Mouse (Mus musculus) CD4-positive naive resting alpha-beta T cell, adult 57 days (primary cell): ENCODE measurements around the gene Flna. TPM values are rescaled to one million over a fixed set of nuclear protein-coding genes. Genes with fewer than 3 reads are reported as not detected.

Source experiments
- total RNA-seq: library from RNA; stranded (reverse); gene quantifications from one replicate; pipeline ENCODE4 v1.2.4, GENCODE M21; 2023

Gene Flna
- total RNA-seq, result 780 TPM

GRCm38 (mm10) chrX:74249615-74250014, at the start of gene Flna:
Flna (minus strand) TSS chrX:74249820.

GRCm38 (mm10) chrX:74296538-74297448, 47.2 kb upstream of the Flna start, which contains the start of gene Atp6ap1:
Atp6ap1 (plus strand) TSS chrX:74297097.

GRCm38 (mm10) chrX:74281732-74282394, 32.2 kb upstream of the Flna start, which contains the start of the genes Taz and Dnase1l1:
Taz (plus strand) TSS chrX:74281912.
Dnase1l1 (minus strand) TSS chrX:74282337.

GRCm38 (mm10) chrX:74270062-74270901, 20.7 kb upstream of the Flna start, which contains the start of gene Rpl10:
Rpl10 (plus strand) TSS chrX:74270812.

GRCm38 (mm10) chrX:74254153-74254887, 4.7 kb upstream of the Flna start, which contains the start of gene Emd:
Emd (plus strand) TSS chrX:74254687.

GRCm38 (mm10) chrX:74176959-74177358, 72.7 kb downstream of the Flna start, which contains the start of gene Tktl1:
Tktl1 (plus strand) TSS chrX:74177259.

Other genes starting within 250 kb of the Flna start
- gene Irak1, start 225.9 kb downstream of the Flna start, total RNA-seq, result 112 TPM
- not detected for gene Opn1mw, start 122.4 kb downstream of the Flna start, total RNA-seq
- 55.7 TPM for gene Mecp2, start 114.5 kb downstream of the Flna start, total RNA-seq
- gene Tex28, start 82.0 kb downstream of the Flna start, total RNA-seq, result not detected
- 4.5 TPM for gene Tktl1, start 72.6 kb downstream of the Flna start, total RNA-seq
- gene Emd, start 4.9 kb upstream of the Flna start, total RNA-seq, result 71.4 TPM
- gene Rpl10, start 21.0 kb upstream of the Flna start, total RNA-seq, result 621 TPM
- 70.3 TPM for gene Taz, start 32.1 kb upstream of the Flna start, total RNA-seq
- 13.3 TPM for gene Dnase1l1, start 32.5 kb upstream of the Flna start, total RNA-seq
- 98.5 TPM for gene Atp6ap1, start 47.3 kb upstream of the Flna start, total RNA-seq
- 250 TPM for gene Gdi1, start 55.2 kb upstream of the Flna start, total RNA-seq
- 70.9 TPM for gene Fam50a, start 63.2 kb upstream of the Flna start, total RNA-seq
- 15.7 TPM for gene Plxna3, start 79.2 kb upstream of the Flna start, total RNA-seq
- gene Lage3, start 103.8 kb upstream of the Flna start, total RNA-seq, result 20.2 TPM
- gene Ubl4a, start 123.4 kb upstream of the Flna start, total RNA-seq, result 25.3 TPM
- 15.4 TPM for gene Slc10a3, start 123.5 kb upstream of the Flna start, total RNA-seq
- gene Fam3a, start 143.5 kb upstream of the Flna start, total RNA-seq, result 17.3 TPM
- gene Ikbkg, start 143.5 kb upstream of the Flna start, total RNA-seq, result 57.8 TPM
- 32.0 TPM for gene G6pdx, start 179.4 kb upstream of the Flna start, total RNA-seq
- gene Gm6880, start 231.6 kb upstream of the Flna start, total RNA-seq, result not detected